Mouse (Mus musculus) kidney, embryonic 15.5 days (tissue): ENCODE measurements around the gene Dhx33. TPM values are rescaled to one million over a fixed set of nuclear protein-coding genes. Genes with fewer than 3 reads are reported as not detected.

Experiments
- ATAC-seq: fragments of 200-750 bp; cut with Nextera tagmentation; replicated peaks from 2 replicates; pipeline ENCODE4 v1.8.0; 2017; ENCODE audit warnings: moderate TSS enrichment; ENCODE audit not compliant: low FRiP score
- H3K27ac ChIP-seq: fragments of 300-500 bp; sonication (generic); 2 replicates; pipeline ENCODE4 v1.5.1; 2015; ENCODE audit warnings: mild to moderate bottlenecking, inconsistent platforms
- H3K27me3 ChIP-seq: fragments of 300-500 bp; sonication (generic); 2 replicates; pipeline ENCODE4 v1.6.1; 2015; ENCODE audit warnings: inconsistent platforms
- H3K36me3 ChIP-seq: fragments of 300-500 bp; sonication (generic); 2 replicates; pipeline ENCODE4 v1.6.1; 2015; ENCODE audit warnings: inconsistent platforms
- H3K4me1 ChIP-seq: fragments of 300-500 bp; sonication (generic); 2 replicates; pipeline ENCODE4 v1.6.1; 2015; ENCODE audit warnings: inconsistent platforms
- H3K4me2 ChIP-seq: fragments of 300-500 bp; sonication (generic); 2 replicates; pipeline ENCODE4 v1.6.1; 2015; ENCODE audit warnings: moderate library complexity, mild to moderate bottlenecking, inconsistent platforms
- H3K4me3 ChIP-seq: fragments of 300-500 bp; sonication (generic); replicated peaks from 2 replicates; pipeline ENCODE4 v1.5.1; 2015; ENCODE audit warnings: mild to moderate bottlenecking, inconsistent platforms
- H3K9ac ChIP-seq: fragments of 300-500 bp; sonication (generic); 2 replicates; pipeline ENCODE4 v1.6.1; 2015; ENCODE audit warnings: mild to moderate bottlenecking, inconsistent platforms
- H3K9me3 ChIP-seq: fragments of 300-500 bp; sonication (generic); replicated peaks from 2 replicates; pipeline ENCODE4 v1.6.1; 2016; ENCODE audit warnings: inconsistent platforms
- WGBS: fragments of 180-500 bp; shearing (Covaris S2); methylation state at CpG from one replicate; pipeline ENCODE4 v1.1.7; 2015; ENCODE audit warnings: mixed read lengths; 5-methylcytosine and 5-hydroxymethylcytosine counted together
- polyA plus RNA-seq: library from polyadenylated mRNA; unstranded; fragments of >200 nt; fragmentation: Nextera tagmentation; extraction: Ambion mirVana; gene quantifications from 2 replicates; pipeline ENCODE4 v1.2.1, GENCODE M21; 2015

Gene Dhx33
- polyA plus RNA-seq, 1 experiment from 2014 or later = 22.1 TPM

DNA sequence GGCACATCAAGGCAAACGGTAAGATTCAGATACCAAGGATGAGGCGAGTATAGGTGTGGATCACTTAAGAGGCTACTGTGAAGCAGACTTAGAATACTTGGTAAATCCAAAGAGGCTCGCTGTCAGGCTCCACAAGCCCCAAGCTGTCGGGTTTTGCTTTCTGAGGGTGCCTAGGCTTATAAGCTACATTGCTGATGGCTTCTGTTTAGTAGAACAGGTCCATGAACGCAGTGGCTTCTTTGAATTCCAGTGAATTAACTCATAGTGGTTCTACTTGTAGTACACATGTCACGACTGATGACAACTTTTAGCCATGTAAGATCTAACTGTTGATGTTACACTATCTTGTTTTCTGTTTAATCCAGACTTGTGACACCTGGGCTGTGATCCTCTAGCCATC, 26.9 kb downstream of the Dhx33 start:
- Histone ChIP-seq H3K4me2 (no peak overlapping the region), H3K27me3 (no peaks in the 10 kb centered on the region), H3K27ac (no peak overlapping the region), H3K9me3 (no peaks in the 10 kb centered on the region), H3K4me3 (no peak overlapping the region), H3K36me3 (peaks cover 86% of the 10 kb centered on the region), H3K9ac (no peak overlapping the region), H3K4me1 (peaks cover 15% of the 10 kb centered on the region)
- no peak for ATAC-seq
- WGBS = 92% methylated on average over 6 of the region's 6 CpGs

DNA sequence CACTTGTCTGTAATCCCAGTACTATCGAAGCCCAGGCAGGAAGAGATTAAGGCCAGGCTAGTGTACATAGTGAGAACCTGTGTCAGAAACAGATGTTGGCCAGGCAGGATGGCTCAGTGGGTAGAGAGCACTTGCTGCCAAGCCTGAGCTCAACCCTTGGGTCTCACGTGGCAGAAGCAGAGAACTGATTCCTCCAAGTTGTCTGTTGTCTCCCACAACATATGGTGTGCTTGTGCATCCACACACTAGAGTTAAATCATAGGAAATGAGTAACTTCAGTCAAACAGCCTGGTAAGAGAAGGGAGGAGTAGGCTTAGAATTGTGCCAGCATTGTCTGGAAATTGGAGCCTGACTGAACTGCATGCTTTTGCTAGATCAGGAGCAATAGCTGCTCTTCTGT, 29.0 kb downstream of the Dhx33 start:
- ATAC-seq = no peak
- no peak overlapping the region for H3K27ac ChIP-seq
- WGBS = 74% methylated on average over 2 of the region's 2 CpGs
- no peaks in the 10 kb centered on the region for H3K9me3 ChIP-seq
- no peak overlapping the region for H3K4me2 ChIP-seq
- H3K9ac ChIP-seq = no peak overlapping the region
- H3K4me1 ChIP-seq = 0 out of 2 replicates have a peak, but pooled peaks cover 5% of the 10 kb centered on the region
- H3K4me3 ChIP-seq = no peak overlapping the region
- H3K36me3 ChIP-seq = peaks cover 82% of the 10 kb centered on the region
- H3K27me3 ChIP-seq = no peaks in the 10 kb centered on the region

DNA sequence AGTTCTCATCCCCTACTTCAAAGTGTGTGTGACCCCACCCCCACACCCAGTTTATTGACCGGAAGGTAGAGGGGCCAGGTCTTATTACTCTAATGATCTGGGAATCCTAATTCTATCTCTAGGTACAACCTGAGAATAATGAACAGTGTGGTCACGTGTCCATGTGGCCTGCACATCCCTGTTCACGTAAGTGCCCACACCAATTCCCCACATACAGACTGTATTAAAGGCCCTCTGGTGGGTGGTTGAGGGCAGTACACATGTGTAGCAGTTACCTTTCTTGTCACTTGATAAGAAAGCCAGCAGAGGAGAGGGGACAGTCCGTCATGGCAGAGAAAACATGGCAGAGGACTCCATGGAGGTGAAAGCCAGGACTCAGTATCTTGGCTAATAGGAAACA, 30.3 kb downstream of the Dhx33 start:
- Histone ChIP-seq H3K27me3 (no peaks in the 10 kb centered on the region), H3K36me3 (peaks cover 70% of the 10 kb centered on the region), H3K4me2 (no peak overlapping the region), H3K27ac (no peak overlapping the region), H3K4me3 (no peak overlapping the region), H3K9ac (no peak overlapping the region), H3K9me3 (no peaks in the 10 kb centered on the region), H3K4me1 (0 out of 2 replicates have a peak, but pooled peaks cover 5% of the 10 kb centered on the region)
- ATAC-seq = no peak
- 73% methylated on average over 4 of the region's 4 CpGs for WGBS

DNA sequence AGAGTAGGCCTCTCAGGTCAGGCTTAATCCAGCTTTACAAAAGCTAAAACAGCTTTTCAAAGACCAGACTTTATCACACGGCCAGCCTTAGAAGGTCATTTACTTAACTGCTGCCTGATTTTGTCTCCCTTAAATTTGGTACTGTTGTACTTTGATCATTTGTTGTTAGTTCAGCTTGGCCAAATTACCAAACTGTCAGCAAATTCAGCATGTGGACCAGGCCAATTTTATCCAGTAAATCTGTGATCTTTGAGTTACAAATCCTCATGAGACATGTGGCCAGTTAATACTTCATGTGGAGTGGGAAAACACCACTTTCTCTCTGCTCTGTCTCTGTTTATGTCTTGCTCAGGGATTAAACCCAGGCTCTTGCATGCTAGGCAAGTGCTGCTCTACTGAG, 31.7 kb downstream of the Dhx33 start:
- Histone ChIP-seq H3K9ac (no peak overlapping the region), H3K4me2 (no peak overlapping the region), H3K4me1 (peaks cover 13% of the 10 kb centered on the region), H3K9me3 (no peaks in the 10 kb centered on the region), H3K4me3 (no peak overlapping the region), H3K27me3 (no peaks in the 10 kb centered on the region), H3K27ac (no peak overlapping the region), H3K36me3 (peaks cover 56% of the 10 kb centered on the region)
- 60% methylated on average over 1 of the region's 1 CpGs for WGBS
- no peak for ATAC-seq

DNA sequence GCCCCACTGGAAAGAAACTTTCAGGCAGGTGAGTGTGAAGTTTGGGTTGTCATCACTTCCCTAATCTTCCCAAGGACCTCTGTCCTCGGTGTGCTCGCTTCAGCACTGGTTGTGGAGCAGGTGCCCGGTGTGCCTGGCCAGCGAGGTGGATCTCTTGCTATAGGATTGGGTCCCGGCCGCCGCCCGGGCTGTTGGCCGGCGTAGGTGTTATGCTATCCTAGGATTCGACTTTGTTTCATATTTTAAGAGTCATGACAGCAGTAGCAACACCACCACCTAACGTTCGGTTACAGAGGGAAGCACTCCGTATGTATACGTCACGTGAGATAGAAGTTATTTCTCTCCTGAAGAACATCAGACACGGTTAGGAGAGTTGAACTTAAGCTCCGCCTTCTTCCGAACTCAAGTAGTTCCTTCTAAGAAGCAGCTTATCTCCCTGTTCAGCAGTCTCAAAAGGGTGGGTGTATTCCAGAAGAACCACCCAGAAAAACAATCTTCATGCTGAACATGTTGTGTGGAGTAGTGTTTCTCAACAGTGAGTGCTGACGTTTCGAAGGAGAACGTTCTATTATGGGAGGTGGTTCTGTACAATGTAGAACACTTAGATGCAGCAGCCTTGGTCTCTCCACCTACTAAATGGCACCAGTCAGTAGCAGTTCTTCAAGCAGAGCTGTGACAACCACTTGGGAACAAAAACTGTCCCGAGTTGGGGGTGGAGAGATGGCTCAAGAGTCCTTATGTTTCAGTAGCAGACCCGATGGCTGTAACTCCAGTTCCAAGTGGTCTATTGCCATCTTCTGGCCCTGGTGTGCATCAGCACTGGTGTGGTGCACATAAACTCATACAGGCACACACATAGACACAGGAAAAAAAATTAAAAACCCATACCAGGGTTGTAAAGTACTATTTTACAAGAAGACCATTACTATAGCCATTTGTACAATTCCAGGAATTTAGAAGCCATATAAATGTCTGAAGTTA, 33.4 kb downstream of the Dhx33 start:
- H3K27ac ChIP-seq = peak overlapping the region; percentile 91
- peak overlapping the region; percentile 61 for H3K9ac ChIP-seq
- peaks cover 47% of the 10 kb centered on the region for H3K36me3 ChIP-seq
- peaks cover 13% of the 10 kb centered on the region for H3K4me1 ChIP-seq
- no peaks in the 10 kb centered on the region for H3K9me3 ChIP-seq
- H3K4me2 ChIP-seq = peak overlapping the region; percentile 79
- peak overlapping the region; percentile 69 for H3K4me3 ChIP-seq
- WGBS = 17% methylated on average over 24 of the region's 24 CpGs
- peak; percentile 34 for ATAC-seq
- H3K27me3 ChIP-seq = no peaks in the 10 kb centered on the region

DNA sequence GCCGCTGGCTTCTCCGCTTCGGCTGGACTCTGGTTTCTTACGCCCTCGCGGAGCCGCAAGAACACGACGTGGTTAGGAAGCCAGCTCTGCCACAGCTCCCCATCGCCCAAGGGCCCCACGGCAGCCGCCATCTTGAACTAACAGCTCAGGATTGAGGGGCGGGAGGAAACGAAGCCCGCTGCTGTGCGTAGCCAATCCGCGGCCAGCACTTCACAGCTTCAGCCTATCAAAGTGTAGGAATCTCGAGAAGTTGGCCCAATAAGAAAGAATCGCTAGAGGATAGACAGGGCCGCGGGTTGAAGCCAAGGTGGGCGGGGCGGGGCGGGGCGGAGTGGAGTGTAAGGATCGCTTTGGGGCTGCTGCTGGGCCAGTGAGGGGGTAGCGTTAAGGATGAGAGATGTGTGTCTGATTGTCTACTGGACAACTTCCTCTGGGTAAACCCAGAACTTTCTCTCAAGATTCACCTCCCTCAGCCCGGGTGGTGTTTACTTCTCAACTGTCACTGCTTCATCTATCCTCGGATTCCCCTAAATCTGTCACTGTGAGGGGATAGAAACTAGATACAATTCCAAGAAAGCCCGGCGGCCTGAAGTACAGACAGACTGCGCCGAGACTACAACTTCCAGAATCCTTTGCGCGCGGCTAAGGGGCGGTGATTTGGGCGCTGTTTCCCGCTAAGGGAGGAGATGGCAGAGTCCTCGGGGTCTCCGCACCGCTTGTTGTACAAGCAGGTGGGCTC, 34.2 kb downstream of the Dhx33 start, which contains the start of the genes Nup88 and Rpain:
TSS of gene Nup88 (minus strand) at position 153 of the 739 bp plus-strand sequence.
TSS of gene Rpain (plus strand) at position 393 of the 739 bp plus-strand sequence.
- no peaks in the 10 kb centered on the region for H3K27me3 ChIP-seq
- H3K9ac ChIP-seq = peak within 1 kb of the TSS; percentile 81
- peak within 1 kb of the TSS; percentile 91 for H3K27ac ChIP-seq
- under 1% methylated on average over 43 of the region's 43 CpGs for WGBS
- peak within 1 kb of the TSS; percentile 79 for H3K4me2 ChIP-seq
- peak; percentile 99 for ATAC-seq
- no peaks in the 10 kb centered on the region for H3K9me3 ChIP-seq
- peak within 1 kb of the TSS; percentile 69 for H3K4me3 ChIP-seq
- H3K4me1 ChIP-seq = peaks cover 13% of the 10 kb centered on the region
- peaks cover 49% of the 10 kb centered on the region for H3K36me3 ChIP-seq

DNA sequence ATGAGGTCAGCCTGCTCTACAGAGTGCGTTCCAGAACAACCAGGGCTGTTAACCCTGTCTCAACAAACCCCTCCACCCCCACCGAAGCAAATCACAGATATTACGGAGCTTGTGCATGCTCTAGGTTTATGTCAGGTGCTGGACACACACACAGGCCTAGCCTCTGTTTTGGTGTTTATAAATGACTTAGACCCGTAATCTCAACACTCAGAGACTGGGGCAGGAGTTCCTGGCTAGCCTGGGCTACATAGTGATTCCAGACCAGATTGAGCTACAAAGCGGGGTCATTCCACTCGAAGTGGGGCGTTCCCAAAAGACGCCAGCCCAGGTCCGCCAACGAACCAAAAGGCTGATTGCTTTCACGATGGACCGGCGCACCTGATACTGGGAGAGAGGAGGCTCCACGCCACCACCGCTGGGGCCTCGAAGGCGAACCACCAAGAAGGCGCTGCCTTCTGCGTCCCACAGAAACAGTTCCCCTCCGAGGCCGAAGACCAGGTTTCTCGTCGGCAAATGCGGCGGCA, 34.9 kb downstream of the Dhx33 start:
- ATAC-seq = peak; percentile 24; the same call in 1 of the 2 replicates
- Histone ChIP-seq H3K27me3 (no peaks in the 10 kb centered on the region), H3K4me3 (peak overlapping the region; percentile 69), H3K9ac (peak overlapping the region; percentile 81), H3K36me3 (peaks cover 49% of the 10 kb centered on the region), H3K9me3 (no peaks in the 10 kb centered on the region), H3K4me1 (peaks cover 13% of the 10 kb centered on the region), H3K4me2 (peak overlapping the region; percentile 79), H3K27ac (peak overlapping the region; percentile 88)
- under 1% methylated on average over 25 of the region's 25 CpGs for WGBS

DNA sequence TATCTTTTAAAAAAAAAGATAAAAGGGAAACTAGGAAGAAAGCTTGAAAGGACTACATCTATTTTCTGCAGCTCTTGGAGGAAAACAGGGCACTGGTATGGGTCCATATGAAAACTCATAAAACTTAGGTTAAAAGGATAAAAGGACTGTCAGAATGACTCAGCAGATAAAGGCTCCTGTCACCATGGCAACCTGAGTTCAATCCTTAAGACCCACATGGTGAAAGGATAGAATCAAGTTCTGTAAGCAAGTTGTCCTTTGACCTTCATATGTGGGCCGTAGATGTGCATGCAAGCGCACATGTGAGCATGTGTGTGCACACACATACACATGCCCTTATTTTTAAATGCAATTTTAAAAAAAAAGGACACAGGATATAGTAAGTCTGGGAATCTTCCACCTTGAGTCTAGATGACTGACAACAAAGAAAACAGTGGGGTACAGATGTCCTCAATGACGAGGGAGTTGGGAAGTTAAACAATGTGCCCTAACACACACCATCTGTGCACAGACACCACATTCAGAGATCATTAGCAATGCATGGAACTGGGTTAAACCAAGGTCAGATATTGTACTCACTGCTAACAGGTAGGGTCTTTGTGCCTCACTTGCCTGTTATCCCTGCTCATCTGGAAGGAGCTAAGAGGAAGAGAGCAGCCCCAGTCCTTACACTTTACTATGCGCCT, 39.9 kb downstream of the Dhx33 start:
- WGBS = 86% methylated on average over 4 of the region's 4 CpGs
- Histone ChIP-seq H3K9ac (no peak overlapping the region), H3K9me3 (no peaks in the 10 kb centered on the region), H3K27me3 (no peaks in the 10 kb centered on the region), H3K4me2 (no peak overlapping the region), H3K4me3 (no peak overlapping the region), H3K36me3 (peaks cover 72% of the 10 kb centered on the region), H3K27ac (no peak overlapping the region), H3K4me1 (peaks cover 8% of the 10 kb centered on the region)
- ATAC-seq = no peak

DNA sequence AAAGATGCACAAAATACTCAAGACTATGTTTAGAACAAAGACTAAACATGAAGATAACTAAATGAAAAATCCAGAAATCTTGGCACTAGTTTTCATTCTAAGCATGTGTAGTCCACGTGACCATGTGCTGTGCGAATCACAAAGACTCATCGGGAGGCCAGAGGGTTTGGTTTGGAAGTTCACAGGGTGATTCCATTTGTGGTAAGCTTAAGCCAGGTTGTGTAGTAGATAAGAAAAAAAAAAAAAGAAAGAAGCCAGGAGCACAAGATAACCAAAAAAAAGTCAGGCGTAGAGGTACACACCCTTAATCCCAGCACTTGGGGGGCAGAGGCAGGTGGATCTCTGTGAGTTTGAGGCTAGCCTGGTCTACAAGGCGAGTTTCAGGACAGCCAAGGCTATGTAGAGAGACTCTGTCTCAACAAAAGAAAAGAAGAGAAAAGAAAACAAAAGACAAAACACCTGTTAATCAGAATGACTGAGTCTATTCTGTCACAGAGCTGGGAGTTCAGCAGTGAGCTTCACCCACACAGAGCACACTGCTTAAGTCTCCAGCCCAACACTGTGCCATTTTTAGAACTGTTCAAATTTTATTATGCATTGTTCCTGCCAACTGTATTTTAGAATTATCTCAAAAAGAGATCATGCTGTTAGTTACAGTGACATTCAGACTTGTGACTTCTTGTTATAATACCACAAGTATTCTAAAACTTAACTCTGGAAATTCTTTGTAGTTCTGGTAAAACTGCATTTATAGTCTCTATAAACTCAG, 43.3 kb downstream of the Dhx33 start:
- Histone ChIP-seq H3K27me3 (no peaks in the 10 kb centered on the region), H3K4me3 (no peak overlapping the region), H3K36me3 (peaks cover 97% of the 10 kb centered on the region), H3K4me1 (no peaks in the 10 kb centered on the region), H3K27ac (no peak overlapping the region), H3K4me2 (no peak overlapping the region), H3K9me3 (no peaks in the 10 kb centered on the region), H3K9ac (no peak overlapping the region)
- ATAC-seq = no peak
- 94% methylated on average over 5 of the region's 5 CpGs for WGBS

DNA sequence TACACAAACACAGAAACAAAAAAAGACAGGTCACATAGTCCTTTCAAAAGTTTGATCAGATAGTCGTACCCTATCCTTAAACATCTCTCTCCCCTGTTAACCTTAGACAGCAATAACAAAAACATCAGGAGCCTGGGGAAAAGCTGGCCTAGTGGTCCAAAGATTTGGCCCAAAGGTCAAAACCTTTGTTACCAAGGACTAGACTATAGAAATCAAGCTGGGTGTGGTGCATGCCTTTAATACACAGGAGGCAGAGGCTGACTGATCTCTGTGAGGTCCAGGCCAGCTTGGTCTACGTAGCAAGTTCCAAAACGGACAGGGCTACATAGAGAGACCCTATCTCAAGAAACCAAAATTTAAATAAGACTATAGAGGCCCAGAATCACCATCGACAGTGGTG, 49.5 kb downstream of the Dhx33 start:
- Histone ChIP-seq H3K27ac (no peak overlapping the region), H3K36me3 (peaks cover 97% of the 10 kb centered on the region)

More for the DNA sequence above, 49.5 kb downstream of the Dhx33 start:
- ATAC-seq = no peak
- Histone ChIP-seq H3K9me3 (no peaks in the 10 kb centered on the region), H3K4me1 (no peaks in the 10 kb centered on the region), H3K4me2 (no peak overlapping the region), H3K4me3 (no peak overlapping the region), H3K27me3 (no peaks in the 10 kb centered on the region), H3K9ac (no peak overlapping the region)
- 92% methylated on average over 4 of the region's 4 CpGs for WGBS
